Mouse (Mus musculus): ENCODE measurements around the gene Hdac9. TPM values are rescaled to one million over a fixed set of nuclear protein-coding genes. Genes with fewer than 3 reads are reported as not detected.

Gene Hdac9
- polyA plus RNA-seq, 1 experiment = not detected

- H3K36me3 ChIP-seq (ENCODE audit: control insufficient read depth) = no peaks in the 10 kb centered on the region
- H3K9me3 ChIP-seq (ENCODE audit: control insufficient read depth, low read length) = no peaks in the 10 kb centered on the region
- no peak for TF ChIP-seq TAL1 (IDR thresholded peaks at IDR 0.05; ENCODE audit: low read length)
- TF ChIP-seq GATA1 (IDR thresholded peaks at IDR 0.05; ENCODE audit: low read length) = no peak
- no peaks in the 10 kb centered on the region for H3K27me3 ChIP-seq (ENCODE audit: control insufficient read depth)
- H3K4me1 ChIP-seq (ENCODE audit: control insufficient read depth) = no peaks in the 10 kb centered on the region
- no peak overlapping the region for H3K4me3 ChIP-seq (replicated peaks)
Observed at GRCm38 (mm10) chr12:34767226-34767775, 149.6 kb downstream of the Hdac9 start.

DNA sequence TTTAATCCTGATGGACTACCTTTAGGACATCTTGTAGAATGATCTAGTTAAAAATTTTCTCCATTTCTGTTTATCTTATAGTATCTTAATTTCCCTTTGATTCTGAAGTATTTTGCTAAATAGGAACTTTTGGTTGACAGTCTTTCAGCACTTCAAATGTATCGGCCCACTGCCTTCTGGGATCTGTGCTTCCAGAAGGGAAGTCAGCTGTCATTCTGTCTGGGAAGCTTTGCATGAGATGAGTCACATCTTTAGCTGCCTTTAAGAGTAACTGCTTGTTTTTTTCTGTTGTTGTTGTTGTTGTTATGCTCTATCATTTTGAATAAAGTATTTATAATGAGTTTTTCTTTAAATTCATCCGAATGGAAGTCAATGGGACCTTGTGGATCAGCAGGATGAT lies 169.6 kb downstream of the Hdac9 start:
- TF ChIP-seq GATA1 (IDR thresholded peaks at IDR 0.05; ENCODE audit: low read length) (no peak), TAL1 (IDR thresholded peaks at IDR 0.05; ENCODE audit: low read length) (no peak)
- Histone ChIP-seq H3K36me3 (ENCODE audit: control insufficient read depth) (no peaks in the 10 kb centered on the region), H3K9me3 (ENCODE audit: control insufficient read depth, low read length) (no peaks in the 10 kb centered on the region), H3K4me3 (replicated peaks) (no peak overlapping the region), H3K27me3 (ENCODE audit: control insufficient read depth) (no peaks in the 10 kb centered on the region), H3K4me1 (ENCODE audit: control insufficient read depth) (no peaks in the 10 kb centered on the region)

GRCm38 (mm10) chr12:34725204-34725603 lies 191.7 kb downstream of the Hdac9 start:
- no peak overlapping the region for H3K4me3 ChIP-seq (replicated peaks)

DNA sequence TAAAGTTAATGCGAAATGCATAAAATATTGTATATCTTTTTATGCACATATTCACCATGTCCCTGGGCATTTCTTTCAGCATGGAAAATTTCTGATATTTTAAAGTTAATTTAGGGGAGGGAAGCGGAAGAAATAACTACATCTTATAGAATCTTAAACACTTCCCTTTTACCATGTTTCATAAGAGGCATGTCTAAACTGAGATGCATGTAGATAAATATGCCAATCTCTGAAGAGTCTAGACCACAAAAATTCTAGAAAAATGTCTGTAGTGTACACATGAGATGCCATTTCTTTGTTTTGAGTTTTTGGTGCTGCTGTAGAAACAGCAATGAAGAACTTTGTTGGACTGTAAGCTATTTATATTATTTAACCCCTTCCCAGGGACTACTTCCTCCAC lies 192.6 kb downstream of the Hdac9 start:
- TF ChIP-seq GATA1 (IDR thresholded peaks at IDR 0.05; ENCODE audit: low read length) = no peak
- TF ChIP-seq TAL1 (IDR thresholded peaks at IDR 0.05; ENCODE audit: low read length) = no peak
- H3K27me3 ChIP-seq (ENCODE audit: control insufficient read depth) = no peaks in the 10 kb centered on the region
- H3K36me3 ChIP-seq (ENCODE audit: control insufficient read depth) = no peaks in the 10 kb centered on the region
- no peaks in the 10 kb centered on the region for H3K9me3 ChIP-seq (ENCODE audit: control insufficient read depth, low read length)
- no peak overlapping the region for H3K4me3 ChIP-seq (replicated peaks)
- H3K4me1 ChIP-seq (ENCODE audit: control insufficient read depth) = no peaks in the 10 kb centered on the region

More at GRCm38 (mm10) chr12:34725204-34725603, 191.7 kb downstream of the Hdac9 start:
- TF ChIP-seq TAL1 (IDR thresholded peaks at IDR 0.05; ENCODE audit: low read length) (no peak), GATA1 (IDR thresholded peaks at IDR 0.05; ENCODE audit: low read length) (no peak)
- H3K27me3 ChIP-seq (ENCODE audit: control insufficient read depth) = no peaks in the 10 kb centered on the region
- no peaks in the 10 kb centered on the region for H3K36me3 ChIP-seq (ENCODE audit: control insufficient read depth)
- H3K4me1 ChIP-seq (ENCODE audit: control insufficient read depth) = no peaks in the 10 kb centered on the region
- H3K9me3 ChIP-seq (ENCODE audit: control insufficient read depth, low read length) = no peaks in the 10 kb centered on the region

- Histone ChIP-seq H3K36me3 (ENCODE audit: control insufficient read depth) (no peaks in the 10 kb centered on the region), H3K4me1 (ENCODE audit: control insufficient read depth) (no peaks in the 10 kb centered on the region), H3K27me3 (ENCODE audit: control insufficient read depth) (no peaks in the 10 kb centered on the region), H3K4me3 (replicated peaks) (no peak overlapping the region), H3K9me3 (ENCODE audit: control insufficient read depth, low read length) (no peaks in the 10 kb centered on the region)
- no peak for TF ChIP-seq TAL1 (IDR thresholded peaks at IDR 0.05; ENCODE audit: low read length)
- TF ChIP-seq GATA1 (IDR thresholded peaks at IDR 0.05; ENCODE audit: low read length) = no peak
Observed at GRCm38 (mm10) chr12:34722831-34723490, 193.9 kb downstream of the Hdac9 start.

- H3K4me1 ChIP-seq (ENCODE audit: control insufficient read depth) = no peaks in the 10 kb centered on the region
- no peaks in the 10 kb centered on the region for H3K36me3 ChIP-seq (ENCODE audit: control insufficient read depth)
- TF ChIP-seq TAL1 (IDR thresholded peaks at IDR 0.05; ENCODE audit: low read length) = no peak
- TF ChIP-seq GATA1 (IDR thresholded peaks at IDR 0.05; ENCODE audit: low read length) = no peak
- H3K4me3 ChIP-seq (replicated peaks) = no peak overlapping the region
- H3K9me3 ChIP-seq (ENCODE audit: control insufficient read depth, low read length) = no peaks in the 10 kb centered on the region
- H3K27me3 ChIP-seq (ENCODE audit: control insufficient read depth) = no peaks in the 10 kb centered on the region
Observed at GRCm38 (mm10) chr12:34720906-34721305, 196.0 kb downstream of the Hdac9 start.

- H3K36me3 ChIP-seq (ENCODE audit: control insufficient read depth) = no peaks in the 10 kb centered on the region
- no peaks in the 10 kb centered on the region for H3K4me1 ChIP-seq (ENCODE audit: control insufficient read depth)
- H3K27me3 ChIP-seq (ENCODE audit: control insufficient read depth) = no peaks in the 10 kb centered on the region
- no peak for TF ChIP-seq TAL1 (IDR thresholded peaks at IDR 0.05; ENCODE audit: low read length)
- TF ChIP-seq GATA1 (IDR thresholded peaks at IDR 0.05; ENCODE audit: low read length) = no peak
- H3K9me3 ChIP-seq (ENCODE audit: control insufficient read depth, low read length) = no peaks in the 10 kb centered on the region
- H3K4me3 ChIP-seq (replicated peaks) = no peak overlapping the region
Observed at GRCm38 (mm10) chr12:34714266-34714939, 202.5 kb downstream of the Hdac9 start.

GRCm38 (mm10) chr12:34697981-34698380 lies 218.9 kb downstream of the Hdac9 start:
- Histone ChIP-seq H3K36me3 (ENCODE audit: control insufficient read depth) (no peaks in the 10 kb centered on the region), H3K4me1 (ENCODE audit: control insufficient read depth) (no peaks in the 10 kb centered on the region), H3K9me3 (ENCODE audit: control insufficient read depth, low read length) (no peaks in the 10 kb centered on the region), H3K4me3 (replicated peaks) (no peak overlapping the region), H3K27me3 (ENCODE audit: control insufficient read depth) (no peaks in the 10 kb centered on the region)
- TF ChIP-seq GATA1 (IDR thresholded peaks at IDR 0.05; ENCODE audit: low read length) = no peak
- no peak for TF ChIP-seq TAL1 (IDR thresholded peaks at IDR 0.05; ENCODE audit: low read length)

GRCm38 (mm10) chr12:34696736-34697135 lies 220.2 kb downstream of the Hdac9 start:
- Histone ChIP-seq H3K36me3 (ENCODE audit: control insufficient read depth) (no peaks in the 10 kb centered on the region), H3K27me3 (ENCODE audit: control insufficient read depth) (no peaks in the 10 kb centered on the region), H3K9me3 (ENCODE audit: control insufficient read depth, low read length) (no peaks in the 10 kb centered on the region), H3K4me3 (replicated peaks) (no peak overlapping the region), H3K4me1 (ENCODE audit: control insufficient read depth) (no peaks in the 10 kb centered on the region)
- TF ChIP-seq GATA1 (IDR thresholded peaks at IDR 0.05; ENCODE audit: low read length) = no peak
